Mouse (Mus musculus): Measurements from ENCODE around the gene Slc4a1ap. TPM values are rescaled to one million over a fixed set of nuclear protein-coding genes. Genes with fewer than 3 reads are reported as not detected.

Gene Slc4a1ap
- polyA plus RNA-seq, 1 experiment from 2014 or later, result 26.2 TPM

GRCm38 (mm10) chr5:31596481-31597429, 70.0 kb downstream of the Slc4a1ap start, which contains the start of gene Mrpl33:
Gene Mrpl33 (plus strand): TSS chr5:31596935.
- Histone ChIP-seq H3K9ac (peak within 1 kb of the TSS; percentile 0; the same call in 1 of the 2 replicates), H3K4me1 (peaks cover 6% of the 10 kb centered on the region; the same call in 1 of the 2 replicates), H3K36me3 (no peaks in the 10 kb centered on the region), H3K27me3 (replicated peaks) (no peaks in the 10 kb centered on the region), H3K9me3 (no peaks in the 10 kb centered on the region), H3K27ac (peak within 1 kb of the TSS; percentile 83), H3K4me3 (replicated peaks) (peak within 1 kb of the TSS; percentile 31), H3K4me2 (peak within 1 kb of the TSS; percentile 53)
- WGBS, result 7% methylated on average over 26 of the region's 26 CpGs
- ATAC-seq (ENCODE audit: insufficient read depth, low FRiP score, low read depth), result peak; percentile 79

DNA sequence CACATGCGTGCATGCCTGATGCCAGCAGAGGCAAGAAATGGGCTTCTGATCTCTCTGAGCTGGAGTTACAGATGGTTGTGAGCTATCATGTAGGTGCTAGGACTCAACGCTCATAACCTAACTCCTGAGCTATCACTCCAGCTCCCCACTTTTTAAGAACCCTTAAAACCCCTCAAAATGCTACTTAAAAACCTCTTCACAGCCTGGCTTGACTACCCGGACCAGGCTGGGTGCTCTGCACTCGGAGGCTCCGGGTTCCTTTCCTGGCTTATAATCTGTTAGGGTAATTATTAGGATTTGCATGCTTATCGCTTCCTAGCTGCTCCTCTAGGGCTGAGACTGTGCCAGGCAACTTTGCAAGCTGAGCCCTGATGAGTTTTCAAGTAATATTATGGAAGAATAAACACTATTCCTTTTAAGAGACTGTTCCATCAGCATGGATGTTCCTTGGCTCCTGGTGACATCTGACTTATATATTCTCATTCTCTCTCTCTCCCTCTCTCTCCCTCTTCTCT, 70.7 kb downstream of the Slc4a1ap start:
- H3K27ac ChIP-seq, result peak overlapping the region; percentile 83
- H3K9ac ChIP-seq, result no peak overlapping the region
- 64% methylated on average over 6 of the region's 6 CpGs for WGBS
- H3K36me3 ChIP-seq, result no peaks in the 10 kb centered on the region
- no peaks in the 10 kb centered on the region for H3K9me3 ChIP-seq
- H3K4me1 ChIP-seq, result peaks cover 9% of the 10 kb centered on the region; the same call in 1 of the 2 replicates
- peak overlapping the region; percentile 53 for H3K4me2 ChIP-seq
- ATAC-seq (ENCODE audit: insufficient read depth, low FRiP score, low read depth), result no peak
- H3K4me3 ChIP-seq (replicated peaks), result peak overlapping the region; percentile 31
- no peaks in the 10 kb centered on the region for H3K27me3 ChIP-seq (replicated peaks)

DNA sequence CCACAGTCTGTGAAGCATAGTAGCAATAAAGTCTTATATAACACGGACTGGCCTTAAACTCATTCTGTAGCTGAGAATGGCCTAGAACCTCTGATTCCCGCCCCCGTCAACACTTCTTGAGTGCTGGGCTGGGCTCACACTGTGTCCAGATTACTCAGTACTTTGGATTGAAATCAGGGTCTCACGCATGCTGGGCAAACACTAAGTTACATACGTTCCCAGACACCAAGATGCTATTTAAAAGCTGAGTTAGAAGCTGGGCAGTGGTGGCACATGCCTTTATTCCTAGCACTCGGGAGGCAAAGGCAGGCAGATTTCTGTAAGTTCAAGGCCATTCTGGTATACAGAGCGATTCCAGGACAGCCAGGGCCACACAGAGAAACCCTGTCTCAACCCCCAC, 71.3 kb downstream of the Slc4a1ap start:
- peaks cover 9% of the 10 kb centered on the region; the same call in 1 of the 2 replicates for H3K4me1 ChIP-seq
- H3K9ac ChIP-seq, result no peak overlapping the region
- 77% methylated on average over 7 of the region's 7 CpGs for WGBS
- H3K4me3 ChIP-seq (replicated peaks), result no peak overlapping the region
- no peak overlapping the region for H3K4me2 ChIP-seq
- H3K27ac ChIP-seq, result no peak overlapping the region
- no peaks in the 10 kb centered on the region for H3K36me3 ChIP-seq
- H3K9me3 ChIP-seq, result no peaks in the 10 kb centered on the region
- no peak for ATAC-seq (ENCODE audit: insufficient read depth, low FRiP score, low read depth)
- H3K27me3 ChIP-seq (replicated peaks), result no peaks in the 10 kb centered on the region

- H3K4me2 ChIP-seq, result no peak overlapping the region
- no peaks in the 10 kb centered on the region for H3K27me3 ChIP-seq (replicated peaks)
- H3K4me3 ChIP-seq (replicated peaks), result no peak overlapping the region
- H3K27ac ChIP-seq, result no peak overlapping the region
- 68% methylated on average over 4 of the region's 4 CpGs for WGBS
- peaks cover 9% of the 10 kb centered on the region; the same call in 1 of the 2 replicates for H3K4me1 ChIP-seq
- no peaks in the 10 kb centered on the region for H3K36me3 ChIP-seq
- ATAC-seq (ENCODE audit: insufficient read depth, low FRiP score, low read depth), result no peak
- H3K9ac ChIP-seq, result no peak overlapping the region
- H3K9me3 ChIP-seq, result no peaks in the 10 kb centered on the region
These were observed 71.8 kb downstream of the Slc4a1ap start for GRCm38 (mm10) chr5:31598579-31598978.

GRCm38 (mm10) chr5:31599161-31599560, 72.4 kb downstream of the Slc4a1ap start:
- Histone ChIP-seq H3K4me1 (peaks cover 9% of the 10 kb centered on the region; the same call in 1 of the 2 replicates), H3K9me3 (no peaks in the 10 kb centered on the region), H3K27me3 (replicated peaks) (no peaks in the 10 kb centered on the region), H3K4me3 (replicated peaks) (no peak overlapping the region), H3K4me2 (no peak overlapping the region), H3K36me3 (no peaks in the 10 kb centered on the region), H3K27ac (no peak overlapping the region), H3K9ac (no peak overlapping the region)
- ATAC-seq (ENCODE audit: insufficient read depth, low FRiP score, low read depth), result no peak
- WGBS, result 84% methylated on average over 2 of the region's 2 CpGs

- 82% methylated on average over 7 of the region's 7 CpGs for WGBS
- Histone ChIP-seq H3K4me2 (no peak overlapping the region), H3K27me3 (replicated peaks) (no peaks in the 10 kb centered on the region), H3K4me3 (replicated peaks) (no peak overlapping the region), H3K4me1 (peaks cover 5% of the 10 kb centered on the region; the same call in 1 of the 2 replicates), H3K9ac (no peak overlapping the region), H3K9me3 (no peaks in the 10 kb centered on the region), H3K36me3 (no peaks in the 10 kb centered on the region), H3K27ac (no peak overlapping the region)
- ATAC-seq (ENCODE audit: insufficient read depth, low FRiP score, low read depth), result no peak
These were observed 74.4 kb downstream of the Slc4a1ap start for GRCm38 (mm10) chr5:31601162-31601722.

GRCm38 (mm10) chr5:31602377-31602776, 75.6 kb downstream of the Slc4a1ap start:
- Histone ChIP-seq H3K4me3 (replicated peaks) (no peak overlapping the region), H3K9me3 (no peaks in the 10 kb centered on the region), H3K27ac (peak overlapping the region; percentile 17; the same call in 1 of the 2 replicates), H3K4me1 (0 out of 2 replicates have a peak, but pooled peaks cover 3% of the 10 kb centered on the region), H3K4me2 (no peak overlapping the region), H3K36me3 (no peaks in the 10 kb centered on the region), H3K27me3 (replicated peaks) (no peaks in the 10 kb centered on the region), H3K9ac (no peak overlapping the region)
- ATAC-seq (ENCODE audit: insufficient read depth, low FRiP score, low read depth), result peak; percentile 78; the same call in 1 of the 2 replicates
- WGBS, result 71% methylated on average over 1 of the region's 1 CpGs

DNA sequence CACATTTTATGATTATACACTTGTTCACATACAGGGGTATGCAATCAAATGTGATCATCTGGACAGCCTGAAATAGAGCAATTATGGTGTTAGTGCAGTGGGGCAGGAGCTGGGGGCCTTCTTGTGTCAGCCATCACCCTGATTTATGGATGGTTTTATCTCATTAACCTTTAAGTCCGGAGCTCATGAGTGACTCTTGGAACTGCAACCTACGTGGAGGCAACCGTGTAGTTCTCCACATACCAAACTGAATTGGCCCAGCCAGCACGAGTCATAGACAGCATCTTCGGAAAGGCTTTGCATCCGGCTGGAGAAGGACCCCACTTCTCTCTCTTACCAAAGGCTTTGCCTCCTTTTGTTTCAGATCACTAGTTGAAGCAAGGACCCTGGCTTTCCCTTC, 77.0 kb downstream of the Slc4a1ap start:
- Histone ChIP-seq H3K4me2 (no peak overlapping the region), H3K36me3 (no peaks in the 10 kb centered on the region), H3K9ac (no peak overlapping the region), H3K27me3 (replicated peaks) (no peaks in the 10 kb centered on the region), H3K9me3 (no peaks in the 10 kb centered on the region), H3K27ac (no peak overlapping the region), H3K4me1 (0 out of 2 replicates have a peak, but pooled peaks cover 3% of the 10 kb centered on the region), H3K4me3 (replicated peaks) (no peak overlapping the region)
- 78% methylated on average over 6 of the region's 6 CpGs for WGBS
- ATAC-seq (ENCODE audit: insufficient read depth, low FRiP score, low read depth), result no peak

- Histone ChIP-seq H3K27ac (no peak overlapping the region), H3K4me2 (no peak overlapping the region), H3K27me3 (replicated peaks) (no peaks in the 10 kb centered on the region), H3K36me3 (no peaks in the 10 kb centered on the region), H3K4me3 (replicated peaks) (no peak overlapping the region), H3K9me3 (no peaks in the 10 kb centered on the region), H3K9ac (no peak overlapping the region), H3K4me1 (0 out of 2 replicates have a peak, but pooled peaks cover 3% of the 10 kb centered on the region)
- WGBS, result 41% methylated on average over 3 of the region's 3 CpGs
- ATAC-seq (ENCODE audit: insufficient read depth, low FRiP score, low read depth), result no peak
These were observed 79.4 kb downstream of the Slc4a1ap start for GRCm38 (mm10) chr5:31606151-31606550.
